Mouse (Mus musculus): Measurements from ENCODE around the gene Pcnx2. TPM values are rescaled to one million over a fixed set of nuclear protein-coding genes. Genes with fewer than 3 reads are reported as not detected.

Pcnx2 gene
- polyA plus RNA-seq, 1 experiment from 2014 or later, result 0.60 TPM

GRCm38 (mm10) chr8:125775031-125775430 lies 123.1 kb downstream of the Pcnx2 start:
- Histone ChIP-seq H3K9ac (ENCODE audit: low read length) (no peak overlapping the region), H3K27ac (ENCODE audit: low read depth, low read length) (no peak overlapping the region), H3K36me3 (ENCODE audit: control insufficient read depth, insufficient read depth, low read length) (no peaks in the 10 kb centered on the region), H3K4me3 (ENCODE audit: low read depth, low read length) (no peak overlapping the region), H3K27me3 (ENCODE audit: control insufficient read depth, insufficient read depth, low read length) (no peaks in the 10 kb centered on the region), H3K4me1 (replicated peaks; ENCODE audit: control insufficient read depth, insufficient read depth, low read length) (no peaks in the 10 kb centered on the region), H3K9me3 (ENCODE audit: control insufficient read depth, low read length) (no peaks in the 10 kb centered on the region), H3K4me2 (ENCODE audit: low read depth, low read length, severe bottlenecking) (no peak overlapping the region)
- ATAC-seq (replicated peaks; ENCODE audit: low FRiP score) (no peak), DNase-seq (ENCODE audit: low spot score) (no peak)
- WGBS, result 60% methylated on average over 3 of the region's 3 CpGs

GRCm38 (mm10) chr8:125773281-125773803 lies 124.8 kb downstream of the Pcnx2 start:
- Histone ChIP-seq H3K36me3 (ENCODE audit: control insufficient read depth, insufficient read depth, low read length) (no peaks in the 10 kb centered on the region), H3K4me1 (replicated peaks; ENCODE audit: control insufficient read depth, insufficient read depth, low read length) (no peaks in the 10 kb centered on the region), H3K9ac (ENCODE audit: low read length) (no peak overlapping the region), H3K4me2 (ENCODE audit: low read depth, low read length, severe bottlenecking) (no peak overlapping the region), H3K27me3 (ENCODE audit: control insufficient read depth, insufficient read depth, low read length) (no peaks in the 10 kb centered on the region), H3K4me3 (ENCODE audit: low read depth, low read length) (no peak overlapping the region), H3K9me3 (ENCODE audit: control insufficient read depth, low read length) (no peaks in the 10 kb centered on the region), H3K27ac (ENCODE audit: low read depth, low read length) (no peak overlapping the region)
- DNase-seq (ENCODE audit: low spot score), result no peak
- 46% methylated on average over 7 of the region's 7 CpGs for WGBS
- no peak for ATAC-seq (replicated peaks; ENCODE audit: low FRiP score)

DNA sequence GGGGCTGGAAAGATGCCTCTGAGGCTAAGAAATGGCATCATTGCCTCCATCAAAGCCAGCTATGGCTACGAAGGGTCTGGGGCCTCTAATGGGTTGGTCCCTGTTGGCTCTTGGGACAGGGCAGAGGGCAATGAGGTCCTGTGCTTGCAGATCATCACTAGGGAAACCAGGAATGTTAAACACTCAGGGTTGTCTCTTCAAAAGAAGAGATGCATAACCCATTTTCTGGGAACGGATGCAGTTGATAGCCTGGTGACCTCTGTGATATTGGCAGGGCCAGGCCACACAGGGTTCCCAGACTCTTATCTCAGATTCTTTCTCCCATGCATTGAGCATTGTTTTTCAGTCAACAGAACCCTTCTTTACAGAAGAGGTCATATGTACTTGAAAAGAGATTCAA lies 125.8 kb downstream of the Pcnx2 start:
- no peak overlapping the region for H3K9ac ChIP-seq (ENCODE audit: low read length)
- H3K9me3 ChIP-seq (ENCODE audit: control insufficient read depth, low read length), result no peaks in the 10 kb centered on the region
- WGBS, result 70% methylated on average over 2 of the region's 2 CpGs
- no peak overlapping the region for H3K4me3 ChIP-seq (ENCODE audit: low read depth, low read length)
- no peaks in the 10 kb centered on the region for H3K4me1 ChIP-seq (replicated peaks; ENCODE audit: control insufficient read depth, insufficient read depth, low read length)
- no peak overlapping the region for H3K27ac ChIP-seq (ENCODE audit: low read depth, low read length)
- DNase-seq (ENCODE audit: low spot score) (no peak), ATAC-seq (replicated peaks; ENCODE audit: low FRiP score) (no peak)
- H3K36me3 ChIP-seq (ENCODE audit: control insufficient read depth, insufficient read depth, low read length), result no peaks in the 10 kb centered on the region
- no peak overlapping the region for H3K4me2 ChIP-seq (ENCODE audit: low read depth, low read length, severe bottlenecking)
- H3K27me3 ChIP-seq (ENCODE audit: control insufficient read depth, insufficient read depth, low read length), result no peaks in the 10 kb centered on the region

- Histone ChIP-seq H3K9me3 (ENCODE audit: control insufficient read depth, low read length) (no peaks in the 10 kb centered on the region), H3K27me3 (ENCODE audit: control insufficient read depth, insufficient read depth, low read length) (no peaks in the 10 kb centered on the region), H3K9ac (ENCODE audit: low read length) (no peak overlapping the region), H3K4me2 (ENCODE audit: low read depth, low read length, severe bottlenecking) (no peak overlapping the region), H3K4me1 (replicated peaks; ENCODE audit: control insufficient read depth, insufficient read depth, low read length) (no peaks in the 10 kb centered on the region), H3K4me3 (ENCODE audit: low read depth, low read length) (no peak overlapping the region), H3K36me3 (ENCODE audit: control insufficient read depth, insufficient read depth, low read length) (no peaks in the 10 kb centered on the region), H3K27ac (ENCODE audit: low read depth, low read length) (no peak overlapping the region)
- ATAC-seq (replicated peaks; ENCODE audit: low FRiP score) (no peak), DNase-seq (ENCODE audit: low spot score) (no peak)
- WGBS, result 90% methylated on average over 10 of the region's 10 CpGs
These were observed 130.0 kb downstream of the Pcnx2 start for GRCm38 (mm10) chr8:125768079-125768478.

DNA sequence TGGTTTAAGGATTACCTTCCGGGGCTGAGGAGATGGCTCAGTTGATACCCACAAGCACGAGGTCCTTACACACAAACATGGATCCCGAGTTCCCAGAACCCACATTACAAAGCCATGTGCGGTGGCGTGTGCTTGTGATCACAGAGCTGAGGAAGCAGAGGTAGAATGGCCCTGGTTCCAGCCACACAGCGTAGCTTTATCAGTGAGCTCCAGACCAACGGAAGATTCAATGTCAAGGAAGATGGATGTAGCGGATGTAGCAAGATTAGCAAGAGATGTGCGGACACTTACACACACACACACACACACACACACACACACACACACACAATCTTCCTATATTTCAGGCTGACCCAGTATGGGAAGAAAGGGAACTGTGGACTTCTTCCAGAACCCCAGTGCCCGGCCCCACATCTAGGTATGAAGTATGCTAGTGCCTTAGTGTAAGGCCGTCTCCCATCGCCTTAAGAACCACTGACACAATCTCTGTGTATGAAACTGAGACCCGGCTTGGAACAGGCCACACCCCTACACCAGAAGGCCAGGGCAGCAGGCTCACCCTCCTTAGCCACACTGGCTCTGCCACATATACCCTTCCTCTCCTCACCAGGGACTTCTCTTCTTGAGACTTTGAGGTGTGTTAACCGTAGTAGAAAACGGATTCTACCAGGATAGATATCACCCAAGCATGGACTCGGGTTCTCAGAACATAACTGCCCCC lies 134.9 kb downstream of the Pcnx2 start:
- DNase-seq (ENCODE audit: low spot score) (no peak), ATAC-seq (replicated peaks; ENCODE audit: low FRiP score) (no peak)
- no peak overlapping the region for H3K9ac ChIP-seq (ENCODE audit: low read length)
- H3K4me1 ChIP-seq (replicated peaks; ENCODE audit: control insufficient read depth, insufficient read depth, low read length), result no peaks in the 10 kb centered on the region
- H3K9me3 ChIP-seq (ENCODE audit: control insufficient read depth, low read length), result no peaks in the 10 kb centered on the region
- no peak overlapping the region for H3K27ac ChIP-seq (ENCODE audit: low read depth, low read length)
- no peak overlapping the region for H3K4me2 ChIP-seq (ENCODE audit: low read depth, low read length, severe bottlenecking)
- H3K27me3 ChIP-seq (ENCODE audit: control insufficient read depth, insufficient read depth, low read length), result no peaks in the 10 kb centered on the region
- H3K36me3 ChIP-seq (ENCODE audit: control insufficient read depth, insufficient read depth, low read length), result no peaks in the 10 kb centered on the region
- WGBS, result 91% methylated on average over 16 of the region's 16 CpGs
- no peak overlapping the region for H3K4me3 ChIP-seq (ENCODE audit: low read depth, low read length)

GRCm38 (mm10) chr8:125759022-125759421 lies 139.1 kb downstream of the Pcnx2 start:
- Histone ChIP-seq H3K4me2 (ENCODE audit: low read depth, low read length, severe bottlenecking) (no peak overlapping the region), H3K9me3 (ENCODE audit: control insufficient read depth, low read length) (no peaks in the 10 kb centered on the region), H3K4me3 (ENCODE audit: low read depth, low read length) (no peak overlapping the region), H3K36me3 (ENCODE audit: control insufficient read depth, insufficient read depth, low read length) (no peaks in the 10 kb centered on the region), H3K9ac (ENCODE audit: low read length) (no peak overlapping the region), H3K27me3 (ENCODE audit: control insufficient read depth, insufficient read depth, low read length) (no peaks in the 10 kb centered on the region), H3K27ac (ENCODE audit: low read depth, low read length) (no peak overlapping the region), H3K4me1 (replicated peaks; ENCODE audit: control insufficient read depth, insufficient read depth, low read length) (no peaks in the 10 kb centered on the region)
- ATAC-seq (replicated peaks; ENCODE audit: low FRiP score), result no peak
- WGBS, result 52% methylated on average over 10 of the region's 10 CpGs
- peak; percentile 59 for DNase-seq (ENCODE audit: low spot score)

DNA sequence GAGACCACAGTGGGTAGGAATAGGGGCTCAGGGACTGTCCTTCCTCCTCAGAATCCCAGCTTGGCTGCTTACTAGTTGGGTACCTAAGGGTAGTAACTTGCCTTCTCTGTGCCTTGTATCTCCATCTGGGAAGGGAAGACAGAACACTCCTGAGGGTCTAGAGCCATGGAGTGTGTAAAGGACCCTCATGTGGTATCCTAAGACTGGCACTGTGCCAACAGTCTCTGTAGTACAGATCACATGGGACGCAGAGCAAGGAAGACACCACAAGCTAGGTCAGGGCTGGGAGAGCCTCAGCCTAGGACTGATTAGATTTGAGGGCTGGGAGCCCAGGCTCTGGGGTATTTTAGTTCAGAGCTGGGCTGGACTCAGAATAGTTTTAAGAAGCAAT lies 141.0 kb downstream of the Pcnx2 start:
- Histone ChIP-seq H3K4me3 (ENCODE audit: low read depth, low read length) (no peak overlapping the region), H3K9me3 (ENCODE audit: control insufficient read depth, low read length) (no peaks in the 10 kb centered on the region), H3K4me1 (replicated peaks; ENCODE audit: control insufficient read depth, insufficient read depth, low read length) (no peaks in the 10 kb centered on the region), H3K4me2 (ENCODE audit: low read depth, low read length, severe bottlenecking) (no peak overlapping the region), H3K9ac (ENCODE audit: low read length) (no peak overlapping the region), H3K27ac (ENCODE audit: low read depth, low read length) (no peak overlapping the region), H3K27me3 (ENCODE audit: control insufficient read depth, insufficient read depth, low read length) (no peaks in the 10 kb centered on the region), H3K36me3 (ENCODE audit: control insufficient read depth, insufficient read depth, low read length) (no peaks in the 10 kb centered on the region)
- ATAC-seq (replicated peaks; ENCODE audit: low FRiP score) (no peak), DNase-seq (ENCODE audit: low spot score) (no peak)
- WGBS, result 85% methylated on average over 1 of the region's 1 CpGs

GRCm38 (mm10) chr8:125756391-125757105 lies 141.6 kb downstream of the Pcnx2 start:
- no peak overlapping the region for H3K27ac ChIP-seq (ENCODE audit: low read depth, low read length)

More at GRCm38 (mm10) chr8:125756391-125757105, 141.6 kb downstream of the Pcnx2 start:
- Histone ChIP-seq H3K4me1 (replicated peaks; ENCODE audit: control insufficient read depth, insufficient read depth, low read length) (no peaks in the 10 kb centered on the region), H3K36me3 (ENCODE audit: control insufficient read depth, insufficient read depth, low read length) (no peaks in the 10 kb centered on the region), H3K27me3 (ENCODE audit: control insufficient read depth, insufficient read depth, low read length) (no peaks in the 10 kb centered on the region), H3K4me3 (ENCODE audit: low read depth, low read length) (no peak overlapping the region), H3K9ac (ENCODE audit: low read length) (no peak overlapping the region), H3K9me3 (ENCODE audit: control insufficient read depth, low read length) (no peaks in the 10 kb centered on the region), H3K4me2 (ENCODE audit: low read depth, low read length, severe bottlenecking) (no peak overlapping the region)
- WGBS, result 65% methylated on average over 9 of the region's 9 CpGs
- ATAC-seq (replicated peaks; ENCODE audit: low FRiP score) (no peak), DNase-seq (ENCODE audit: low spot score) (no peak)
